Mouse (Mus musculus): ENCODE measurements at regions not wholly inside any gene's neighbourhood (a gene's known extent, or its start where the extent isn't known, plus 50 kb on each side); places are given as distances from the start of the nearest gene placed in this dataset.
A peak's percentile ranks its signal among the peaks of the same experiment; 100 is the strongest.

GRCm38 (mm10) chr1:56583671-56584070 lies 53.6 kb downstream of the Hsfy2 start:
- DNase-seq, result peak; percentile 1

- no peak for DNase-seq
Observed at GRCm38 (mm10) chr1:56548050-56548449, 89.2 kb downstream of the Hsfy2 start.

GRCm38 (mm10) chr1:56530801-56531200 lies 106.4 kb downstream of the Hsfy2 start:
- no peak for DNase-seq

All from adrenal gland, adult 2 months (tissue).